ENCODE assay signal across 17 mouse cellular contexts in genomic region chr3:27854431-27855180, GRCm38 (mm10). TPM values are rescaled to one million over a fixed set of nuclear protein-coding genes. Genes with fewer than 3 reads are reported as not detected.
DNase-seq lines count a peak whose midpoint lies in the region; ATAC-seq and TF ChIP-seq lines count a peak whose summit lies in the region.
"Had no signal": no experiment of that assay in that cellular context is flagged by ENCODE, and none has a peak within 500 bp of the region (broad histone marks: within the 10 kb centered on the region; RNA-seq: fewer than 3 reads in every experiment).

No protein-coding gene starts in this region.

- no peaks in the 10 kb centered on the region for H3K9me3 ChIP-seq in forebrain, embryonic 13.5 days (replicated peaks)
- H3K9me3 ChIP-seq in forebrain, embryonic 10.5 days: peaks cover 8% of the 10 kb centered on the region; the same call in 1 of the 2 replicates
- no peaks in the 10 kb centered on the region for H3K9me3 ChIP-seq in midbrain, postnatal 0 days (ENCODE audit: low read length)
- H3K9me3 ChIP-seq in midbrain, embryonic 15.5 days: no peaks in the 10 kb centered on the region
- no peaks in the 10 kb centered on the region for H3K9me3 ChIP-seq in kidney, embryonic 16.5 days (ENCODE audit: low read length)
- no peaks in the 10 kb centered on the region for H3K9me3 ChIP-seq in stomach, embryonic 16.5 days (replicated peaks; ENCODE audit: control insufficient read depth, low read length)
- H3K9me3 ChIP-seq: heart, embryonic 12.5 days; liver, embryonic 12.5 days had no signal

- H3K4me1 ChIP-seq in forebrain, embryonic 13.5 days: peaks cover 14% of the 10 kb centered on the region; the same call in 1 of the 2 replicates
- peaks cover 27% of the 10 kb centered on the region for H3K4me1 ChIP-seq in forebrain, embryonic 10.5 days
- H3K4me1 ChIP-seq in midbrain, postnatal 0 days (ENCODE audit: insufficient read depth, low read length): no peaks in the 10 kb centered on the region
- H3K4me1 ChIP-seq in midbrain, embryonic 15.5 days: 0 out of 2 replicates have a peak, but pooled peaks cover 4% of the 10 kb centered on the region
- H3K4me1 ChIP-seq in kidney, embryonic 16.5 days (ENCODE audit: insufficient read depth, low read length): peaks cover 31% of the 10 kb centered on the region
- H3K4me1 ChIP-seq in stomach, embryonic 16.5 days (ENCODE audit: control insufficient read depth, insufficient read depth, low read length): peaks cover 33% of the 10 kb centered on the region
- H3K4me1 ChIP-seq in cerebellum, adult 2 months (ENCODE audit: control insufficient read depth, insufficient read depth, low read length): no peaks in the 10 kb centered on the region
- H3K4me1 ChIP-seq: liver, embryonic 12.5 days had no signal

- no peak for TF ChIP-seq CTCF in midbrain, postnatal 0 days (IDR thresholded peaks at IDR 0.05)
- TF ChIP-seq CTCF in cerebellum, adult 2 months (IDR thresholded peaks at IDR 0.05; ENCODE audit: borderline replicate concordance, insufficient read depth, low read depth, low read length): no peak

- no peak overlapping the region for H3K9ac ChIP-seq in forebrain, embryonic 13.5 days
- H3K9ac ChIP-seq in midbrain, postnatal 0 days (replicated peaks; ENCODE audit: low read length, poor library complexity, severe bottlenecking): no peak overlapping the region
- no peak overlapping the region for H3K9ac ChIP-seq in midbrain, embryonic 15.5 days
- H3K9ac ChIP-seq in kidney, embryonic 16.5 days (replicated peaks; ENCODE audit: low read length): no peak overlapping the region
- no peak overlapping the region for H3K9ac ChIP-seq in stomach, embryonic 16.5 days (ENCODE audit: low read length)
- H3K9ac ChIP-seq: heart, embryonic 12.5 days; hindbrain, embryonic 14.5 days; liver, embryonic 12.5 days had no signal

- no peaks in the 10 kb centered on the region for H3K36me3 ChIP-seq in forebrain, embryonic 13.5 days (ENCODE audit: poor library complexity, severe bottlenecking)
- H3K36me3 ChIP-seq in forebrain, embryonic 10.5 days (replicated peaks): no peaks in the 10 kb centered on the region
- H3K36me3 ChIP-seq in midbrain, postnatal 0 days (ENCODE audit: insufficient read depth, low read length): no peaks in the 10 kb centered on the region
- H3K36me3 ChIP-seq in midbrain, embryonic 15.5 days (replicated peaks): no peaks in the 10 kb centered on the region
- no peaks in the 10 kb centered on the region for H3K36me3 ChIP-seq in kidney, embryonic 16.5 days (ENCODE audit: insufficient read depth, low read length)
- no peaks in the 10 kb centered on the region for H3K36me3 ChIP-seq in stomach, embryonic 16.5 days (ENCODE audit: control insufficient read depth, insufficient read depth, low read length)
- H3K36me3 ChIP-seq: heart, embryonic 12.5 days; liver, embryonic 12.5 days; midbrain, embryonic 10.5 days had no signal

- DNase-seq in forebrain, embryonic 10.5 days (ENCODE audit: extremely low spot score, low spot score): no peak
- DNase-seq in midbrain, postnatal 0 days (ENCODE audit: low spot score): peak; percentile 10
- DNase-seq in right cerebral cortex, postnatal 36 days (ENCODE audit: low spot score in 2 of 2): no peak
- no peak for DNase-seq in cerebellum, adult 2 months
- DNase-seq: gastrocnemius, adult 2 months; right cerebral cortex, postnatal 25 days had no signal

- H3K27me3 ChIP-seq in forebrain, embryonic 13.5 days: peaks cover 16% of the 10 kb centered on the region
- H3K27me3 ChIP-seq in forebrain, embryonic 10.5 days (ENCODE audit: poor library complexity, severe bottlenecking): no peaks in the 10 kb centered on the region
- no peaks in the 10 kb centered on the region for H3K27me3 ChIP-seq in midbrain, postnatal 0 days (ENCODE audit: insufficient read depth, low read length)
- no peaks in the 10 kb centered on the region for H3K27me3 ChIP-seq in midbrain, embryonic 15.5 days (replicated peaks)
- H3K27me3 ChIP-seq in kidney, embryonic 16.5 days (ENCODE audit: insufficient read depth, low read length): no peaks in the 10 kb centered on the region
- no peaks in the 10 kb centered on the region for H3K27me3 ChIP-seq in stomach, embryonic 16.5 days (ENCODE audit: control insufficient read depth, insufficient read depth, low read length)
- no peaks in the 10 kb centered on the region for H3K27me3 ChIP-seq in cerebellum, adult 2 months (ENCODE audit: control insufficient read depth, insufficient read depth, low read length)
- H3K27me3 ChIP-seq: heart, embryonic 12.5 days; liver, embryonic 12.5 days had no signal

- H3K4me3 ChIP-seq in forebrain, embryonic 13.5 days: no peak overlapping the region
- no peak overlapping the region for H3K4me3 ChIP-seq in forebrain, embryonic 10.5 days
- no peak overlapping the region for H3K4me3 ChIP-seq in midbrain, postnatal 0 days (ENCODE audit: low read depth, low read length)
- H3K4me3 ChIP-seq in midbrain, embryonic 15.5 days: no peak overlapping the region
- no peak overlapping the region for H3K4me3 ChIP-seq in kidney, embryonic 16.5 days (ENCODE audit: low read length)
- no peak overlapping the region for H3K4me3 ChIP-seq in stomach, embryonic 16.5 days (replicated peaks; ENCODE audit: low read length)
- no peak overlapping the region for H3K4me3 ChIP-seq in cerebellum, adult 2 months (replicated peaks; ENCODE audit: insufficient read depth, low read depth, low read length)
- H3K4me3 ChIP-seq: gastrocnemius, adult 2 months; heart, embryonic 12.5 days; liver, embryonic 12.5 days; midbrain, embryonic 10.5 days had no signal

- 63% methylated on average over 5 of the region's 5 CpGs for WGBS in forebrain, embryonic 13.5 days
- 79% methylated on average over 5 of the region's 5 CpGs for WGBS in forebrain, embryonic 10.5 days
- WGBS in midbrain, postnatal 0 days: 67% methylated on average over 5 of the region's 5 CpGs
- 80% methylated on average over 5 of the region's 5 CpGs for whole genome bisulfite sequencing in midbrain, embryonic 15.5 days
- 58% methylated on average over 5 of the region's 5 CpGs for WGBS in kidney, embryonic 16.5 days
- 62% methylated on average over 5 of the region's 5 CpGs for WGBS in stomach, embryonic 16.5 days
- 67% methylated on average over 5 of the region's 5 CpGs for WGBS in cerebellum, adult 2 months

- H3K27ac ChIP-seq in forebrain, embryonic 13.5 days: no peak overlapping the region
- H3K27ac ChIP-seq in forebrain, embryonic 10.5 days: no peak overlapping the region
- no peak overlapping the region for H3K27ac ChIP-seq in midbrain, postnatal 0 days (ENCODE audit: low read depth, low read length)
- no peak overlapping the region for H3K27ac ChIP-seq in midbrain, embryonic 15.5 days
- H3K27ac ChIP-seq in kidney, embryonic 16.5 days (ENCODE audit: low read length): peak overlapping the region; percentile 25; the same call in 1 of the 2 replicates
- H3K27ac ChIP-seq in stomach, embryonic 16.5 days (ENCODE audit: low read length): peak overlapping the region; percentile 39; the same call in 1 of the 2 replicates
- H3K27ac ChIP-seq in cerebellum, adult 2 months (ENCODE audit: insufficient read depth, low read length): no peak overlapping the region
- H3K27ac ChIP-seq: gastrocnemius, adult 2 months; hindbrain, embryonic 14.5 days; liver, embryonic 12.5 days; midbrain, embryonic 10.5 days had no signal

- TF ChIP-seq POLR2A in cerebellum, adult 2 months (IDR thresholded peaks at IDR 0.05; ENCODE audit: borderline replicate concordance, insufficient read depth, low read length): no peak

- peak; percentile 63 for ATAC-seq in forebrain, embryonic 13.5 days
- no peak for ATAC-seq in midbrain, postnatal 0 days (ENCODE audit: low FRiP score)
- no peak for ATAC-seq in midbrain, embryonic 15.5 days (replicated peaks)
- ATAC-seq in kidney, embryonic 16.5 days (ENCODE audit: low FRiP score, low TSS enrichment): no peak
- no peak for ATAC-seq in stomach, embryonic 16.5 days (ENCODE audit: insufficient read depth, low FRiP score)
- ATAC-seq: liver, embryonic 12.5 days had no signal

- no peak overlapping the region for H3K4me2 ChIP-seq in forebrain, embryonic 13.5 days
- H3K4me2 ChIP-seq in midbrain, postnatal 0 days (ENCODE audit: low read depth, low read length, poor library complexity, severe bottlenecking): no peak overlapping the region
- no peak overlapping the region for H3K4me2 ChIP-seq in midbrain, embryonic 15.5 days
- no peak overlapping the region for H3K4me2 ChIP-seq in kidney, embryonic 16.5 days (replicated peaks; ENCODE audit: low read depth, low read length)
- no peak overlapping the region for H3K4me2 ChIP-seq in stomach, embryonic 16.5 days (ENCODE audit: low read depth, low read length)
- H3K4me2 ChIP-seq: heart, embryonic 12.5 days; hindbrain, embryonic 14.5 days; liver, embryonic 12.5 days had no signal

RNA-seq across cellular contexts. Expression of gene Tmem212, which starts 41.6 kb away (rescaled TPM):
- not detected in 2 replicates for polyA plus RNA-seq in forebrain, embryonic 13.5 days (2015; fragmentation: Nextera tagmentation; extraction: Ambion mirVana)
- polyA plus RNA-seq in forebrain, embryonic 10.5 days (2016; fragmentation: Nextera tagmentation; extraction: Ambion mirVana): not detected in 2 replicates
- 9.1 and 9.6 TPM in 2 replicates for total RNA-seq in midbrain, postnatal 0 days (2014; rRNA removed)
- polyA plus RNA-seq in midbrain, postnatal 0 days (2015; fragmentation: Nextera tagmentation; extraction: Ambion mirVana): 4.8 and 6.2 TPM in 2 replicates
- 0.25 and 0.77 TPM in 2 replicates for polyA plus RNA-seq in midbrain, embryonic 15.5 days (2015; fragmentation: Nextera tagmentation; extraction: Ambion mirVana)
- polyA plus RNA-seq in kidney, embryonic 16.5 days (2015; fragmentation: Nextera tagmentation; extraction: Ambion mirVana): 0.24 and 0.35 TPM in 2 replicates
- polyA plus RNA-seq in stomach, embryonic 16.5 days (2015; fragmentation: Nextera tagmentation; extraction: Ambion mirVana): not detected in 2 replicates
- 1.6 and 4.5 TPM in 2 replicates for polyA plus RNA-seq in cerebellum, adult 2 months (2012; rRNA removed)
- total RNA-seq: gastrocnemius, adult 2 months had no signal
- polyA plus RNA-seq: C2C12; embryonic facial prominence, embryonic 11.5 days; heart, embryonic 12.5 days; hindbrain, embryonic 14.5 days; liver, embryonic 12.5 days; midbrain, embryonic 10.5 days; neural tube, embryonic 11.5 days had no signal

Comparison
In these comparisons a context has a peak if more than half of its experiments do, and no peak if none do; other contexts are left out.
1. H3K27ac ChIP-seq: peak in kidney, embryonic 16.5 days (single experiment) and stomach, embryonic 16.5 days (single experiment); none in forebrain, embryonic 13.5 days (single experiment), forebrain, embryonic 10.5 days (single experiment), midbrain, postnatal 0 days (single experiment), midbrain, embryonic 15.5 days (single experiment) and cerebellum, adult 2 months (single experiment).